Mouse (Mus musculus): ENCODE measurements around the gene Olfr1. TPM values are rescaled to one million over a fixed set of nuclear protein-coding genes. Genes with fewer than 3 reads are reported as not detected.

The Olfr1 gene
- not detected in 2 replicates for polyA plus RNA-seq (2012; ENCODE audit: insufficient read depth, insufficient read length, missing spikeins)

GRCm38 (mm10) chr11:73399514-73399913 is at the start of gene Olfr1:
Gene Olfr1, minus strand, starts transcription at chr11:73399614.
- H3K4me3 ChIP-seq (ENCODE audit: insufficient read depth, low read depth, low read length), result no peak within 1 kb of the TSS

GRCm38 (mm10) chr11:73428377-73428776 is 29.0 kb upstream of the Olfr1 start, which contains the start of gene Olfr378:
Gene Olfr378, minus strand, starts transcription at chr11:73428477.
- Histone ChIP-seq H3K27ac (replicated peaks; ENCODE audit: low read depth, low read length) (no peak within 1 kb of the TSS), H3K4me1 (ENCODE audit: control insufficient read depth, insufficient read depth, insufficient read length, low read length) (no peaks in the 10 kb centered on the region), H3K4me3 (ENCODE audit: insufficient read depth, low read depth, low read length) (no peak within 1 kb of the TSS)

More at GRCm38 (mm10) chr11:73399514-73399913, at the start of gene Olfr1:
- Histone ChIP-seq H3K4me1 (ENCODE audit: control insufficient read depth, insufficient read depth, insufficient read length, low read length) (no peaks in the 10 kb centered on the region), H3K27ac (replicated peaks; ENCODE audit: low read depth, low read length) (no peak within 1 kb of the TSS)

GRCm38 (mm10) chr11:73395374-73395773 is 4.0 kb downstream of the Olfr1 start:
- H3K27ac ChIP-seq (replicated peaks; ENCODE audit: low read depth, low read length), result no peak overlapping the region
- H3K4me3 ChIP-seq (ENCODE audit: insufficient read depth, low read depth, low read length), result no peak overlapping the region
- H3K4me1 ChIP-seq (ENCODE audit: control insufficient read depth, insufficient read depth, insufficient read length, low read length), result no peaks in the 10 kb centered on the region

GRCm38 (mm10) chr11:73370946-73371345 is 28.5 kb downstream of the Olfr1 start, which contains the start of gene Olfr376:
Gene Olfr376, plus strand, starts transcription at chr11:73371246.
- H3K27ac ChIP-seq (replicated peaks; ENCODE audit: low read depth, low read length), result no peak within 1 kb of the TSS
- H3K4me3 ChIP-seq (ENCODE audit: insufficient read depth, low read depth, low read length), result no peak within 1 kb of the TSS
- no peaks in the 10 kb centered on the region for H3K4me1 ChIP-seq (ENCODE audit: control insufficient read depth, insufficient read depth, insufficient read length, low read length)

GRCm38 (mm10) chr11:73350483-73350882 is 48.9 kb downstream of the Olfr1 start, which contains the start of gene Olfr20:
Gene Olfr20, plus strand, starts transcription at chr11:73350783.
- no peaks in the 10 kb centered on the region for H3K4me1 ChIP-seq (ENCODE audit: control insufficient read depth, insufficient read depth, insufficient read length, low read length)
- no peak within 1 kb of the TSS for H3K4me3 ChIP-seq (ENCODE audit: insufficient read depth, low read depth, low read length)
- H3K27ac ChIP-seq (replicated peaks; ENCODE audit: low read depth, low read length), result no peak within 1 kb of the TSS

Other genes with a start within 250 kb of the Olfr1 start
- gene P2rx5, start 239.2 kb downstream of the Olfr1 start, polyA plus RNA-seq (2012; ENCODE audit: insufficient read depth, insufficient read length, missing spikeins), result 53.6 and 85.8 TPM in 2 replicates
- 183 and 237 TPM in 2 replicates for gene Emc6, start 222.6 kb downstream of the Olfr1 start, polyA plus RNA-seq (2012; ENCODE audit: insufficient read depth, insufficient read length, missing spikeins)
- 70.9 and 105 TPM in 2 replicates for gene Tax1bp3, start 222.5 kb downstream of the Olfr1 start, polyA plus RNA-seq (2012; ENCODE audit: insufficient read depth, insufficient read length, missing spikeins)
- 8.8 TPM in 2 replicates for gene Ctns, start 200.6 kb downstream of the Olfr1 start, polyA plus RNA-seq (2012; ENCODE audit: insufficient read depth, insufficient read length, missing spikeins)
- 8.2 and 9.1 TPM in 2 replicates for gene Shpk, start 200.2 kb downstream of the Olfr1 start, polyA plus RNA-seq (2012; ENCODE audit: insufficient read depth, insufficient read length, missing spikeins)
- 0.33 and 0.75 TPM in 2 replicates for gene Trpv1, start 165.3 kb downstream of the Olfr1 start, polyA plus RNA-seq (2012; ENCODE audit: insufficient read depth, insufficient read length, missing spikeins)
- not detected in 2 replicates for gene Trpv3, start 132.2 kb downstream of the Olfr1 start, polyA plus RNA-seq (2012; ENCODE audit: insufficient read depth, insufficient read length, missing spikeins)
- 163 and 192 TPM in 2 replicates for gene Aspa, start 70.0 kb downstream of the Olfr1 start, polyA plus RNA-seq (2012; ENCODE audit: insufficient read depth, insufficient read length, missing spikeins)
- 0.48 TPM in 1 of 2 replicates, not detected in the other for gene Gm49340, start 69.9 kb downstream of the Olfr1 start, polyA plus RNA-seq (2012; ENCODE audit: insufficient read depth, insufficient read length, missing spikeins)
- 8.6 and 10.5 TPM in 2 replicates for gene Spata22, start 69.9 kb downstream of the Olfr1 start, polyA plus RNA-seq (2012; ENCODE audit: insufficient read depth, insufficient read length, missing spikeins)
- not detected in 2 replicates for gene Olfr20, start 48.8 kb downstream of the Olfr1 start, polyA plus RNA-seq (2012; ENCODE audit: insufficient read depth, insufficient read length, missing spikeins)
- gene Olfr376, start 28.4 kb downstream of the Olfr1 start, polyA plus RNA-seq (2012; ENCODE audit: insufficient read depth, insufficient read length, missing spikeins), result not detected in 2 replicates
- not detected in 2 replicates for gene Olfr378, start 28.9 kb upstream of the Olfr1 start, polyA plus RNA-seq (2012; ENCODE audit: insufficient read depth, insufficient read length, missing spikeins)
- gene Olfr380, start 57.9 kb upstream of the Olfr1 start, polyA plus RNA-seq (2012; ENCODE audit: insufficient read depth, insufficient read length, missing spikeins), result not detected in 2 replicates
- not detected in 2 replicates for gene Olfr381, start 92.0 kb upstream of the Olfr1 start, polyA plus RNA-seq (2012; ENCODE audit: insufficient read depth, insufficient read length, missing spikeins)
- not detected in 2 replicates for gene Olfr382, start 117.6 kb upstream of the Olfr1 start, polyA plus RNA-seq (2012; ENCODE audit: insufficient read depth, insufficient read length, missing spikeins)
- not detected in 2 replicates for gene Olfr385, start 193.4 kb upstream of the Olfr1 start, polyA plus RNA-seq (2012; ENCODE audit: insufficient read depth, insufficient read length, missing spikeins)
- gene Olfr384, start 199.0 kb upstream of the Olfr1 start, polyA plus RNA-seq (2012; ENCODE audit: insufficient read depth, insufficient read length, missing spikeins), result not detected in 2 replicates